Mouse (Mus musculus): ENCODE measurements around the gene Macf1.
A peak's percentile ranks its signal among the peaks of the same experiment; 100 is the strongest.

Macf1 gene

DNA sequence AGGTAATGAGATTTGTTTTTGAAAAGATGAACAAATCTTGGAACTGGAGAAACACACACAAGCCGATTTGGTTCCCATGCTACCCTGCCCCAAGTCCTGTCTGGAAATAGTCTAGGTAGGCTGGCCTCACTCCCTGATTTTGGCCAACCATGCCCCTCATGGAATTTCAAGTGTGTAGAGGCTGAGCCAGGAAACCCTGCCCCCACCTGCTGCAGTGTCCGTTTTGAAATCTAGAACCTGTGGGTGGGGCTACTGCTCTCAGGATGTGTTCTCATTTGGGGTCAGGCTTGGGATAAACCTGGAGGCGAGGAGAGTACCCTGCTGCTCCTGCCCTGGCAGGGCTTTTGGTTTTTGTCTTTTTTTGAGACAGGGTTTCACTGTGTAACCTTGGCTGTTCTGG lies 375.9 kb downstream of the Macf1 start:
- no peak for DNase-seq (ENCODE audit: low spot score in 2 of 2)

DNA sequence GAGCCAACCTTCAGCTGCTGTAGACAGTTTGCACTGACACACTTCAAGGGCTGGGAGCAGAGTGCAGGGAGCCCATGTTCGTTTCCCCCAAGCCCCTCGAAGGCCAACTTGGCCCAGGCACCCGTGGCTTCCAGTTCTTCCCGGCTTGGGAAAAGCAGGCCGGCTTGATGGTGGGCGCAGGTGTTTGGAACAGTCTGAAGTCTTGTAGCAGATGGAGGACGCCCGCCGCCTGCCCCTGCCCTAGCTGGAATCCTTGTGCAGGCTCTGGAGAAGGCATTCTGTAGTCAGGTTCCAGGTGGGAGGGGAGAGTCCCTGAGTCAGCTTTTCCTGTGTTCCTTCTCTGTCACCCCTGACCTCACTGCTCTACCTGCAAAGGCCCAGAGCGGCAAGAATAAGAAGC lies 377.2 kb downstream of the Macf1 start:
- no peak for DNase-seq (ENCODE audit: low spot score in 2 of 2)

DNA sequence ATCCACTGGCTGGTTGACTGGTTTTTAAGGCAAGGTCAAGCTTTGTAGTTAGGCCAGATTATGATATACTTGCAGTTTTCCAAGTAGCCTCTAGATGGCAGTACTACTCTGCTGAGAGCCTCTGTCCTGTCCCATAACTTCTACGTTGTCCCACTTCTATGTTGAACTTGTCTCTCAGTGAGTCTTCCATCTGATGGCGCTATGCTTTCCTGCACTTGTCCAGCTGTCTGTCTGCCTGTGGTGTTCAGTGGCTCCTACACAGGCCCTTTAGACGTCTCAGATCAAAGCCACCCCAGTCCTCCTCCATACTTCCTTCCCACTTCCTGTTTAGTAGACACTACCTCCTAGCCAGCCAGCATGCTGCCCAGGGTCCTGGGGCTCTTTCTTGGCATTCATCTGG lies 378.4 kb downstream of the Macf1 start:
- DNase-seq (ENCODE audit: low spot score in 2 of 2), result peak in 1 of 2 experiments; percentile 30

Measured in urinary bladder, postnatal 36 days (tissue).